Mouse (Mus musculus) CH12.LX (cell line): ENCODE results near the gene Ms4a12.

Experiments
- ELF1 ChIP-seq: IDR thresholded peaks from 2 replicates; pipeline ENCODE4 v1.6.1; 2014; ENCODE audit warnings: low read depth, mild to moderate bottlenecking, inconsistent platforms, low read length, improper control_type of control experiment
- MAX ChIP-seq: IDR thresholded peaks from 2 replicates; pipeline ENCODE4 v1.6.1; 2011; ENCODE audit warnings: low read length, improper control_type of control experiment
- POLR2A ChIP-seq: IDR thresholded peaks from 2 replicates; pipeline ENCODE4 v1.6.1; 2011; ENCODE audit warnings: low read depth, mild to moderate bottlenecking, improper control_type of control experiment, low read length
- RCOR1 ChIP-seq: conservative IDR thresholded peaks from 2 replicates; pipeline ENCODE4 v1.6.1; 2012; ENCODE audit warnings: low read depth, mild to moderate bottlenecking, inconsistent platforms, low read length, improper control_type of control experiment
- ZC3H11A ChIP-seq: IDR thresholded peaks from 2 replicates; pipeline ENCODE4 v1.6.1; 2012; ENCODE audit warnings: low read depth, mild to moderate bottlenecking, inconsistent platforms, low read length, improper control_type of control experiment

DNA sequence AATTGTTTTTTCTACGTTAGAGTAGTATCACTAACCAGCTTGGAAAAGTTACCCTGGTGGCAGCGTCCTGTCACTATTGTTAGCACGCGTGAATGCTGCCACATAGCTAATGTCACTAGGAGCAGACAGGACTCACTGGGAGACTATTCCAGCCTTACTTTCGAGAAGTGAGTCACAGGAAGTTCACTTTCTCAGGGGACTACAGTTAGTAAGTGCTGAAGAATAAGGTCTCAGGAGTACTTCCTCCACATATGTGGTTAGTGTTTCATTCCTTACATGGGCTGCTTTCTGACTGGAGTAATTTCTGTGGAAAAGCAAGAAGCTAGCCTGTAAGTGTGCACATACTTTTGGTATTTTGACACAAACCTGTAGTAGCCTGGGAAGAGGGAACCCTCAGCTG lies 2.0 kb upstream of the Ms4a12 start:
- TF ChIP-seq POLR2A (no peak), MAX (no peak), RCOR1 (no peak), ELF1 (no peak), ZC3H11A (no peak)
